Mouse (Mus musculus) heart, embryonic 16.5 days (tissue): ENCODE results near the gene Kcnj10. TPM values are rescaled to one million over a fixed set of nuclear protein-coding genes. Genes with fewer than 3 reads are reported as not detected.

Experiments
- ATAC-seq: fragments of 200-750 bp; cut with Nextera tagmentation; replicated peaks from 2 replicates; pipeline ENCODE4 v1.8.0; 2017; ENCODE audit warnings: moderate number of reproducible peaks; ENCODE audit not compliant: insufficient read depth, low FRiP score; ENCODE audit errors: extremely low read depth
- H3K27ac ChIP-seq: fragments of 300-500 bp; sonication (generic); 2 replicates; pipeline ENCODE4 v1.5.1; 2014; ENCODE audit warnings: mild to moderate bottlenecking, low read length, control low read depth, moderate library complexity
- H3K27me3 ChIP-seq: fragments of 300-500 bp; sonication (generic); 2 replicates; pipeline ENCODE4 v1.6.1; 2014; ENCODE audit warnings: low read length, mixed read lengths; ENCODE audit not compliant: control insufficient read depth, insufficient read depth
- H3K36me3 ChIP-seq: fragments of 300-500 bp; sonication (generic); 2 replicates; pipeline ENCODE4 v1.6.1; 2014; ENCODE audit not compliant: control insufficient read depth, insufficient read depth
- H3K4me1 ChIP-seq: fragments of 300-500 bp; sonication (generic); 2 replicates; pipeline ENCODE4 v1.6.1; 2014; ENCODE audit warnings: low read length, mixed read lengths; ENCODE audit not compliant: control insufficient read depth, insufficient read depth
- H3K4me2 ChIP-seq: fragments of 300-500 bp; sonication (generic); 2 replicates; pipeline ENCODE4 v1.6.1; 2014; ENCODE audit warnings: low read depth, mild to moderate bottlenecking, control low read depth, low read length
- H3K4me3 ChIP-seq: fragments of 300-500 bp; sonication (generic); 2 replicates; pipeline ENCODE4 v1.5.1; 2014; ENCODE audit warnings: mild to moderate bottlenecking, control low read depth, low read length
- H3K9ac ChIP-seq: fragments of 300-500 bp; sonication (generic); 2 replicates; pipeline ENCODE4 v1.6.1; 2014; ENCODE audit warnings: low read length, control low read depth
- H3K9me3 ChIP-seq: fragments of 300-500 bp; sonication (generic); replicated peaks from 2 replicates; pipeline ENCODE4 v1.6.1; 2016; ENCODE audit warnings: low read length; ENCODE audit not compliant: control insufficient read depth
- WGBS: fragments of 180-500 bp; shearing (Covaris S2); extraction: QIAGEN DNeasy Blood & Tissue Kit; methylation state at CpG from one replicate; pipeline ENCODE4 v1.1.7; 2014; 5-methylcytosine and 5-hydroxymethylcytosine counted together
- polyA plus RNA-seq: library from polyadenylated mRNA; unstranded; fragments of >200 nt; fragmentation: Nextera tagmentation; extraction: Ambion mirVana; gene quantifications from 2 replicates; pipeline ENCODE4 v1.2.1, GENCODE M21; 2015

Kcnj10 gene
- polyA plus RNA-seq, 1 experiment from 2014 or later: 0.05 TPM

DNA sequence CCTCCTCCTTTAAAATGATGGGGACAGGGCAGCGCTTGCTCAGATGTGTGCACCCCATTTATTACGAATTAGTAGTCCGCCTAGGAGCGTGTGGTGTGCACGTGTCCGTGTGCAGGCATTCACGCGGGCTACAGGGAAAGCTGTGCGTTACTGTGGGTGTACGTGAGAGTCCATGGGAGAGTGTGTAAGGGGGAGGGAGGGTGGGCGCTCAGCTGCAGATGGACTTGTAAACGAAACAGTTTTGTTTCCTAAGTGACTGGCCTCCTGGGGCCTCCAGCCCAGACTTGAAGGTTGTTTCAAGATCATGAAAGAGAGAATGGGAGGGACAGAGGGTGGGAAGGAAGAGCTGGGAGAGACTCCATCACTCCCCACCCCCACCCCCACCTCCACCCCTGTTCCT, 39.8 kb upstream of the Kcnj10 start:
- 58% methylated on average over 12 of the region's 12 CpGs for WGBS
- no peak overlapping the region for H3K9ac ChIP-seq
- H3K27ac ChIP-seq: no peak overlapping the region
- no peaks in the 10 kb centered on the region for H3K36me3 ChIP-seq
- H3K4me1 ChIP-seq: peaks cover 28% of the 10 kb centered on the region
- no peak for ATAC-seq
- H3K4me3 ChIP-seq: no peak overlapping the region
- no peak overlapping the region for H3K4me2 ChIP-seq
- no peaks in the 10 kb centered on the region for H3K9me3 ChIP-seq
- H3K27me3 ChIP-seq: no peaks in the 10 kb centered on the region

DNA sequence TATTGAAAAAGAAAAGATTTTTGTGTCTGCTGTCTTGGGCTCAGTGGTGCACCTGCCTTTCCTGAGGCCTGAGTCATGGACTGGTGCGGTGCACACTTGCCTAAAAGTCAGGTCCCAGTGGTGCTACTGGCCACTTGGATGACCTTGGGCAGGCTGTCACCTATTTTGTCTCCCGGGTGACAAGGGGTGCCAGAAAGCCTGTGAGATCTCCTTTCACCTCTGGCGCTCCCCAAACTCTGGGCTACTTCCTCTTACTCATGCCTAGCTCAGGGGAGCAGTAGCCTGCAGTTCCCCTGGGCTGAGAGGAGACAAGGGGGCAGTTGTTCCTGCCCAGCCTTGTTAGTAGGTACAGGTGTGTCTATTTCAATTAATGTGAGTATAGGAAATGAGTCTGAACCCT, 38.7 kb upstream of the Kcnj10 start:
- Histone ChIP-seq H3K27ac (no peak overlapping the region), H3K27me3 (no peaks in the 10 kb centered on the region), H3K4me3 (no peak overlapping the region), H3K36me3 (no peaks in the 10 kb centered on the region), H3K9ac (no peak overlapping the region), H3K9me3 (no peaks in the 10 kb centered on the region), H3K4me1 (peaks cover 19% of the 10 kb centered on the region), H3K4me2 (no peak overlapping the region)
- no peak for ATAC-seq
- 66% methylated on average over 3 of the region's 3 CpGs for WGBS

DNA sequence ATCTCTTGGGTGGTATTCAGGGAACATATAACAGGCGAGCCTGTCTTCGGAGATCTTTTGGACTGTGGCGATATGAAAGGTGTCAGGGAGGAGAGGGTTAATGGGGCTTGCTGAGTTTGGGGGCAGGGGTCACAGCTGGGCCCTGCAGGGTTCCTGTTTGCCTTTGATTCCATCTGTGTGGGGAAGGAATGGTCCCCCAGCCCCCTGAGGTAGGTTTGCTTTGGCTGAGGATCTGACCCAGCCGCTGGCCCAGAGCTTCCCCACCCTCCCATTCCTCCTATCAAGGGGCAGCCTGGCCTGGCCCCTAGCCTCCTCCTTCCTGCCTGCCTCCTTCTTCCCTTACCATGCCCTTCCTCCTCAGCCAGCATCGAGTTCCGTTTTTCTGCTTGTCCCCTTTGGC, 38.2 kb upstream of the Kcnj10 start:
- H3K4me3 ChIP-seq: no peak overlapping the region
- WGBS: 45% methylated on average over 6 of the region's 6 CpGs
- no peak for ATAC-seq
- no peak overlapping the region for H3K9ac ChIP-seq
- H3K4me1 ChIP-seq: peaks cover 19% of the 10 kb centered on the region
- H3K4me2 ChIP-seq: no peak overlapping the region
- H3K27me3 ChIP-seq: no peaks in the 10 kb centered on the region
- H3K27ac ChIP-seq: no peak overlapping the region
- no peaks in the 10 kb centered on the region for H3K36me3 ChIP-seq
- no peaks in the 10 kb centered on the region for H3K9me3 ChIP-seq

- no peak for ATAC-seq
- Histone ChIP-seq H3K4me1 (peaks cover 15% of the 10 kb centered on the region), H3K27ac (no peak overlapping the region), H3K9me3 (no peaks in the 10 kb centered on the region), H3K36me3 (no peaks in the 10 kb centered on the region), H3K27me3 (no peaks in the 10 kb centered on the region), H3K4me3 (no peak overlapping the region), H3K9ac (no peak overlapping the region), H3K4me2 (no peak overlapping the region)
- 59% methylated on average over 6 of the region's 6 CpGs for WGBS
Observed at GRCm38 (mm10) chr1:172304443-172304842, 36.6 kb upstream of the Kcnj10 start.

- no peak for ATAC-seq
- H3K4me2 ChIP-seq: no peak overlapping the region
- H3K4me3 ChIP-seq: no peak overlapping the region
- H3K9ac ChIP-seq: no peak overlapping the region
- H3K9me3 ChIP-seq: no peaks in the 10 kb centered on the region
- no peaks in the 10 kb centered on the region for H3K27me3 ChIP-seq
- WGBS: 96% methylated on average over 2 of the region's 2 CpGs
- peaks cover 12% of the 10 kb centered on the region for H3K4me1 ChIP-seq
- no peaks in the 10 kb centered on the region for H3K36me3 ChIP-seq
- no peak overlapping the region for H3K27ac ChIP-seq
Observed at GRCm38 (mm10) chr1:172305153-172305552, 35.9 kb upstream of the Kcnj10 start.

GRCm38 (mm10) chr1:172305635-172306034, 35.4 kb upstream of the Kcnj10 start:
- 81% methylated on average over 3 of the region's 3 CpGs for WGBS
- Histone ChIP-seq H3K9me3 (no peaks in the 10 kb centered on the region), H3K4me1 (peaks cover 15% of the 10 kb centered on the region), H3K36me3 (no peaks in the 10 kb centered on the region), H3K4me3 (no peak overlapping the region), H3K9ac (no peak overlapping the region), H3K27ac (no peak overlapping the region), H3K27me3 (no peaks in the 10 kb centered on the region), H3K4me2 (no peak overlapping the region)
- no peak for ATAC-seq

GRCm38 (mm10) chr1:172306196-172306595, 34.8 kb upstream of the Kcnj10 start:
- H3K9me3 ChIP-seq: no peaks in the 10 kb centered on the region
- H3K27me3 ChIP-seq: no peaks in the 10 kb centered on the region
- no peak overlapping the region for H3K27ac ChIP-seq
- no peaks in the 10 kb centered on the region for H3K36me3 ChIP-seq
- no peak for ATAC-seq
- WGBS: 66% methylated on average over 4 of the region's 4 CpGs
- H3K4me2 ChIP-seq: no peak overlapping the region
- peaks cover 15% of the 10 kb centered on the region for H3K4me1 ChIP-seq
- no peak overlapping the region for H3K4me3 ChIP-seq
- no peak overlapping the region for H3K9ac ChIP-seq

DNA sequence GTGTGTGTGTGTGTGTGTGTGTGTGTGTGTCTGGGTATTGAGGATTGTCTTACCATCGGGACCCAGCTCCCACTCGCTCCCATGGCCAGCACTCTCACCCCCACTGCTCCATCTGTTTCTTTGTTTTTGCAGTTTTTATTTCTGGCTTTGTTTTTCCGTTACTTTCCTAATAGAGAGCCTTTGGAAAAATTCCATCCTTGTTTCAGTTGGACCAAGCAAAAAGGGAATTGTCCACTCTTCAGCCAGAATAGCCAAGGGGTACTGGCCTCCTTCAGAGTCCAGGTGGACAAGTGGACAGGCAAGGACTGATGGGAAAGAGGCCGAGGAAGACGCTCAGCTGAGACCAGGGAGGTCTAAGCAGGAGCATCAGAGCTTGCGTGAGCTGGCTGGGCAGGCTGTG, 34.1 kb upstream of the Kcnj10 start:
- H3K27me3 ChIP-seq: no peaks in the 10 kb centered on the region
- no peak for ATAC-seq
- no peaks in the 10 kb centered on the region for H3K36me3 ChIP-seq
- H3K27ac ChIP-seq: no peak overlapping the region
- 70% methylated on average over 6 of the region's 6 CpGs for WGBS
- no peak overlapping the region for H3K4me3 ChIP-seq
- H3K4me1 ChIP-seq: peaks cover 17% of the 10 kb centered on the region
- H3K9ac ChIP-seq: no peak overlapping the region
- H3K9me3 ChIP-seq: no peaks in the 10 kb centered on the region
- no peak overlapping the region for H3K4me2 ChIP-seq

- ATAC-seq: no peak
- Histone ChIP-seq H3K27ac (no peak overlapping the region), H3K9me3 (no peaks in the 10 kb centered on the region), H3K9ac (no peak overlapping the region), H3K4me1 (peaks cover 20% of the 10 kb centered on the region), H3K36me3 (no peaks in the 10 kb centered on the region), H3K27me3 (no peaks in the 10 kb centered on the region), H3K4me3 (no peak overlapping the region), H3K4me2 (no peak overlapping the region)
- 68% methylated on average over 10 of the region's 10 CpGs for WGBS
Observed at GRCm38 (mm10) chr1:172307936-172308335, 33.1 kb upstream of the Kcnj10 start.

- Histone ChIP-seq H3K36me3 (no peaks in the 10 kb centered on the region), H3K27me3 (no peaks in the 10 kb centered on the region), H3K4me1 (peaks cover 23% of the 10 kb centered on the region), H3K4me2 (no peak overlapping the region), H3K9me3 (no peaks in the 10 kb centered on the region), H3K9ac (no peak overlapping the region), H3K4me3 (no peak overlapping the region), H3K27ac (no peak overlapping the region)
- WGBS: 78% methylated on average over 1 of the region's 1 CpGs
- no peak for ATAC-seq
Observed at GRCm38 (mm10) chr1:172308409-172308808, 32.6 kb upstream of the Kcnj10 start.
